Mouse (Mus musculus) splenic B cell, adult 2 months (primary cell): ENCODE data around the gene Slx4ip.

Experiments
- DNase-seq: peaks from one replicate; pipeline ENCODE4 v3.0.0-alpha.2; 2011; ENCODE audit warnings: low read depth, low spot score
- H3K27me3 ChIP-seq: 2 replicates; pipeline ENCODE4 v1.6.1; 2012; ENCODE audit warnings: mild to moderate bottlenecking, low read length, moderate library complexity, mixed read lengths; ENCODE audit not compliant: control insufficient read depth, poor library complexity, insufficient read depth, severe bottlenecking
- H3K36me3 ChIP-seq: 2 replicates; pipeline ENCODE4 v1.6.1; 2012; ENCODE audit warnings: mild to moderate bottlenecking, low read length, moderate library complexity, mixed read lengths; ENCODE audit not compliant: control insufficient read depth, poor library complexity, insufficient read depth, severe bottlenecking

Slx4ip gene

GRCm38 (mm10) chr2:137114248-137115096, 223.5 kb downstream of the Slx4ip start:
- Histone ChIP-seq H3K27me3 (no peaks in the 10 kb centered on the region; the same call in 1 of the 2 replicates), H3K36me3 (no peaks in the 10 kb centered on the region)
- DNase-seq: peak; percentile 20

DNA sequence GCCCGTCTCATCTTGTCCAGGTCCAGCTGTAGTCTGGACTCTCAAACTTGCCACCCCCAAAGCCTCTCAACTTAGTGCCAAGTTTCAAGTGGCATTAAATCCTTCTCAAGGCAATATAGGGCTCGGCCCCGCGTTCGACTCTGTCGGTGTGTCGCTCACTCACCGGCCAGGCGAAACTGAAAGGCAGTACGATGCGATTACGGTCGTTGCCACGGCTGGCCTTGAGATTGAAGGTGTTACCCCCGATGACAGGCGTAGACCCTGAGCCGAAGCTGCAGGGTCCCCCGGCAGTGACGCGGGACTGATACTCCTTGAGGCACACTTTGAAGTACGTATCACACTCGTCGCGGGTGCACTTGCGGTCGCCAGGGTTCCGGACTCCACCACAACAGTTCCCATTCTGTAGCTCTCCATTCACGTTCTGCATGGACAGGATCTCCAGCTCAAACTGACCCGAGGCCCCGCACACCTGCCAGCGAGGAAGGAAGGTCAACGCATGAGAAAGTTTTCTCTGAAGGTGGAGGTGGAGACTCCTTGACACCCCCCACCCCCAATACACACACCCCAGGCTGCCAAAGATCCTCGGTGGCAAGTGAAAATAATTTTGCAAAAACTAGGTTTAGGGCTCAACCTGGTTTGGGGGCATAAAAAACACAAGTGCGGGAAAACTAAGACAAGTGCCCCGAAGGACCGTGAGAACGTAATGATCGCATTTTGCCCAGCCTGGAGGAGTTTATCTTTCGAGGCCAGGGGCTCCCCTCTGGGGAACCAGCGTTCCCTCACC, 224.4 kb downstream of the Slx4ip start:
- H3K27me3 ChIP-seq: no peaks in the 10 kb centered on the region
- no peaks in the 10 kb centered on the region for H3K36me3 ChIP-seq
- no peak for DNase-seq

DNA sequence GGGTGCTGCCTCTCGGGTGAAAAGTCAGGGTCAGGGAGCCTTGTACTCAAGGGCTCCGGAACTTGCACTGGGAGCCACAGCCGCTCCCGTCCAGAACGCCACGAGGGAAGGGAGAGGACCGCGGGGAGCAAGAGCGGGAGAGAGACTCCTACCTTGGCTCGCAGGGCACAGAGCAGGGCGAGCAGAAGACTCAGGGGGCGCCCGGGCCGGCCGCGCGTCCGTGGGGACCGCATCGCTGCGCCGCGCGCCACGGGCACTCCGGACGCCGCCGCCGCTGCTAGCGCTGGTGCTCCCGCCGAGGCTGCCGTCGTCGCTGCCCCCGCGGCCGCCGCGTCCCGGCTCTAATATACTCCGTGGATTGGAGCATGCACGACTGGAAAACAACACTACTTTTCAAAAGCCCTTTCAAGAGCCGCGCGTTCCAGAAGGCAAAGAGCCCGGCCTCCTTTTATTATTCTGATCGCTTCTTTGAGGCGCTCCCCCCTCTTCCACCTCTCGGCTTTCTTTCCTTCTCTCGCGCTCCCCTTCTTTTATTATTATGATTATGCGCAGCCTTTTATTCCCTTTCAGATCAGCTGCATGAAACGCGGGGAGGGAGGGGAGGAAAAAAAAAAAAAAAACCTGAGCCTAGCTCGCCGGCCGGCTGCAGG, 225.1 kb downstream of the Slx4ip start, which contains the start of gene Jag1:
TSS of gene Jag1 (minus strand) at position 620 of the 650 bp plus-strand sequence.
- H3K36me3 ChIP-seq: no peaks in the 10 kb centered on the region
- no peaks in the 10 kb centered on the region for H3K27me3 ChIP-seq
- no peak for DNase-seq

DNA sequence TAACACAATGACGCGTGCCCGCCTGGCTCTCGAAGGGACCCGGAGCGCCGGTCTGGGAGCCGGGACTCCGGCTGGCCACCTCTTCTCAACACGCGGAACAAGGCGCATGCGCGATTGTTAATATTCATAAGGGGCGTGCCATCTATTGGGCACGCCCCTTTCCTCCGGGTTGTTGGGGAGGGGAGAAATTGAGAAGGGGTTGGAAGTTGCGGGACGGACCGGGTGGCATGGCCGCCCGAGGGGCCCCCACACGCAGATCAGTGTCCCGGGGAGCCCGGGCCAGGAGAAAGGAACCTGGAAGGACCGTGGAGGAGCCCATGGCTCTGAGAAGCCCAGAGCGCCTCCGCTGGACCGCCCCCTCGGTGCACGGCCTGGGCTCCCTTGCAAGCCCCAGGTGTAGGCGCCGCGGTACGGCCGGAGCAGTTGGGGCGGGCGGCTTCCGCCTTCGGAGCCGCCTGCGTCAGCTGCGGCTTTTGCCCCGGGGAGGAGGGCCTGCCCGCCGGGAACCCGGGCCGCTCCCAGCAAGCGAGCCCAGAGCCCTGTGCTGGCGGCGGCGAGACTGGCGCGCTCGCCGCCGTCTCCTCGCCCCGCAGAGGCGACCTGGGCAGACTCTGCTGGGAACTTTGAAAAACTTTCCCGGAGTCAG, 225.8 kb downstream of the Slx4ip start:
- H3K36me3 ChIP-seq: no peaks in the 10 kb centered on the region
- peak; percentile 39 for DNase-seq

DNA sequence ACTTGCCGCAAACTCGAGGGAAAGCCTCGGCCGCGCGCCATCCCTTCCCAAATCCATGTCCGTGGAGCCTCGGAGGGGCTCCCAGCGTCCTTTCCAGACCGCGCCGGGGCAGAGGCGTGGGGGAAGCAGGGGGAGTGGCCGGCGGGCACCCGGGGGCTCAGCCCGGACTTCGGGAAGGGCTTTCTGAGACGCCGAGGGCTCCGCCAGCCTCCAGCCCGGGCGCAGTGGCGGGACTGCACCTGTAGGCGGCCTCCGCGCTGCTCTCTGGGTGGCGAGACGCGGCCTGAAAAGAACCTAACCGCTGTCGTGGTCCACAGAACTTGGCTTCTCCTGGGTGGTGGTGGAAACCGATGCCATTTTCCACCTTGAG, 226.3 kb downstream of the Slx4ip start:
- Histone ChIP-seq H3K27me3 (no peaks in the 10 kb centered on the region), H3K36me3 (no peaks in the 10 kb centered on the region)
- DNase-seq: peak; percentile 14

More for the DNA sequence above, 225.8 kb downstream of the Slx4ip start:
- no peaks in the 10 kb centered on the region for H3K27me3 ChIP-seq
